Mouse (Mus musculus) frontal cortex, adult 2 months (tissue): ENCODE measurements around the gene Ror2. TPM values are rescaled to one million over a fixed set of nuclear protein-coding genes. Genes with fewer than 3 reads are reported as not detected.

Source experiments
- DNase-seq, 2 experiments: peaks; one replicate each; pipeline ENCODE4 v3.0.0; 2022; ENCODE audit warnings: low spot score in 1 of 2; ENCODE audit errors: extremely low spot score in 1 of 2
- polyA plus RNA-seq: library from polyadenylated mRNA; depleted of rRNA; stranded (reverse); fragments of >200 nt; gene quantifications from 2 replicates; pipeline ENCODE4 v1.2.3, GENCODE M21; 2012

Gene Ror2
- polyA plus RNA-seq, 1 experiment, result 1.4 TPM

- DNase-seq, result no peak
These were observed 51.1 kb downstream of the Ror2 start for GRCm38 (mm10) chr13:53234844-53235243.

- no peak for DNase-seq
These were observed 51.8 kb downstream of the Ror2 start for GRCm38 (mm10) chr13:53233826-53234786.

GRCm38 (mm10) chr13:53233381-53233780 lies 52.5 kb downstream of the Ror2 start:
- peak in 1 of 2 experiments; percentile 31 for DNase-seq

GRCm38 (mm10) chr13:53232419-53232818 lies 53.5 kb downstream of the Ror2 start:
- DNase-seq, result no peak

- peak; percentile 8 to 63 for DNase-seq
These were observed 55.3 kb downstream of the Ror2 start for GRCm38 (mm10) chr13:53230446-53231161.

- DNase-seq, result no peak
These were observed 58.9 kb downstream of the Ror2 start for GRCm38 (mm10) chr13:53227019-53227418.

- no peak for DNase-seq
These were observed 59.5 kb downstream of the Ror2 start for GRCm38 (mm10) chr13:53226461-53226860.

- no peak for DNase-seq
These were observed 60.0 kb downstream of the Ror2 start for GRCm38 (mm10) chr13:53225925-53226324.

- DNase-seq, result no peak
These were observed 64.7 kb downstream of the Ror2 start for GRCm38 (mm10) chr13:53221176-53221575.

- DNase-seq, result no peak
These were observed 66.0 kb downstream of the Ror2 start for GRCm38 (mm10) chr13:53219889-53220288.

- no peak for DNase-seq
These were observed 66.5 kb downstream of the Ror2 start for GRCm38 (mm10) chr13:53219391-53219790.

GRCm38 (mm10) chr13:53217396-53217975 lies 68.4 kb downstream of the Ror2 start:
- no peak for DNase-seq

GRCm38 (mm10) chr13:53211971-53212733 lies 73.8 kb downstream of the Ror2 start:
- no peak for DNase-seq

- no peak for DNase-seq
These were observed 77.4 kb downstream of the Ror2 start for GRCm38 (mm10) chr13:53208556-53208955.

- DNase-seq, result no peak
These were observed 80.6 kb downstream of the Ror2 start for GRCm38 (mm10) chr13:53205128-53205911.

- peak; percentile 21 to 47 for DNase-seq
These were observed 83.5 kb downstream of the Ror2 start for GRCm38 (mm10) chr13:53202439-53202830.

- DNase-seq, result no peak
These were observed 84.1 kb downstream of the Ror2 start for GRCm38 (mm10) chr13:53201628-53202438.

GRCm38 (mm10) chr13:53200121-53200520 lies 85.8 kb downstream of the Ror2 start:
- peak in 1 of 2 experiments; percentile 30 for DNase-seq

GRCm38 (mm10) chr13:53199262-53199661 lies 86.7 kb downstream of the Ror2 start:
- no peak for DNase-seq
